Mouse (Mus musculus): Measurements from ENCODE around the gene Pakap.

DNA sequence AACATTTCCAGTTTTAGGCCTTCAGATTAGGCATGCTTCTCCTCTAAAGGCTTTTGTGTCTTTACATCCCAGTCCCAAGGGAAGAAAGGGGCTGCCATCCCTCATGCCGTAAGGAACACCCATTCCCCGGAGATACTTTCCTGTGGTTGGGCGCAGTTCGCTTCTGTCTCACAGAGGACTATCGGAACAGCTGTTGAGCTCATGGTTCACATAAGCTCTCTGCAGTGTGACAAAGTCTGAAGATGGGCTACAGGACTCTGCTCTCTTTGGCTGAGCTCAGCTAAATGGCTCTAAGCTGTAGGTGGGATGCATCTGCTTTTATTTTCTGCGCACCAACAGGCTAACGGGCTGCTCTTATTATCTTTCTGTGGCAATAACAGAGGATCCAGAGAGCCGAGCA is 83.6 kb downstream of the Pakap start:
- no peak for TF ChIP-seq CTCF (IDR thresholded peaks at IDR 0.05; ENCODE audit: borderline replicate concordance, insufficient read depth, low read depth, low read length)
- no peak for TF ChIP-seq POLR2A (IDR thresholded peaks at IDR 0.05; ENCODE audit: borderline replicate concordance, insufficient read depth, low read length)

Data from cerebellum, adult 2 months (tissue).